ENCODE assay signal across 17 mouse cellular contexts in the genomic region with DNA sequence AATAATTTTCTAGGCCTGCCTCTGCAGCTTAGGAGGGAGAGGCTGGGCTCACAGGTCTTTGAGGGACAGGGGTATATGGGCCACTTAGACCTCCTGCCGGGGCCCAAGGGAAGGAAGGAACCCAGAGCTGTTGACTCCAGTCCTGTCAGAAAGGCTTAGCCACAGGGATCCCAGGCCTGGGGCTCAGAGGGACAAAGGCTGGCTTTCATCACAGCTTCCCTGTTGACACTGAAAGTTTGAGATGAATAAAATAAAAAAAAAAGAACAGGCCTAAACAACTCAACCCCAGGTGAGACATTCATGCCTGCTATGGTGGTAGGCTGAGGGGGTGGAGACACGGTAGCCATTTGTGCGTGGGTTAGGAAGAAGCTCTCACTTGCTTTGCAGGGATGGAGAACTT. TPM values are rescaled to one million over a fixed set of nuclear protein-coding genes. Genes with fewer than 3 reads are reported as not detected.
"Had no signal": no experiment of that assay in that cellular context is flagged by ENCODE, and none has a peak within 500 bp of the region (broad histone marks: within the 10 kb centered on the region; RNA-seq: fewer than 3 reads in every experiment).

No protein-coding gene starts in this region.

- H3K4me1 ChIP-seq: liver, embryonic 13.5 days had no signal

- H3K4me2 ChIP-seq: liver, embryonic 13.5 days; midbrain, embryonic 12.5 days; midbrain, embryonic 15.5 days had no signal

- H3K27me3 ChIP-seq: liver, embryonic 13.5 days; midbrain, embryonic 12.5 days; midbrain, embryonic 15.5 days had no signal

- H3K4me3 ChIP-seq: liver, embryonic 13.5 days; midbrain, embryonic 12.5 days; midbrain, embryonic 15.5 days had no signal

- H3K9ac ChIP-seq: liver, embryonic 13.5 days; midbrain, embryonic 12.5 days; midbrain, embryonic 15.5 days had no signal

- H3K36me3 ChIP-seq: liver, embryonic 13.5 days; midbrain, embryonic 12.5 days; midbrain, embryonic 15.5 days had no signal

- H3K27ac ChIP-seq: kidney, postnatal 0 days; liver, embryonic 13.5 days; midbrain, embryonic 12.5 days; midbrain, embryonic 15.5 days had no signal

- H3K9me3 ChIP-seq: liver, embryonic 13.5 days; midbrain, embryonic 12.5 days; midbrain, embryonic 15.5 days had no signal

- ATAC-seq: midbrain, embryonic 15.5 days had no signal

- DNase-seq: kidney, adult 18-20 months; kidney, adult 9 months; kidney, postnatal 25 days; liver, embryonic 13.5 days; lung, adult 2 months; lung, postnatal 14 days; lung, postnatal 4 days; thymus, adult 2 months; thymus, postnatal 14 days; thymus, postnatal 4 days had no signal

RNA-seq across cellular contexts. Expression of a gene that starts 41.2 kb away (rescaled TPM):
- total RNA-seq: liver, adult 2 months; megakaryocyte progenitor cell, adult 5-6 weeks; megakaryocyte-erythroid progenitor cell, adult 5-6 weeks had no signal
- polyA plus RNA-seq: liver, adult 2 months; liver, embryonic 16.5 days; lung, adult 2 months had no signal
